Mouse (Mus musculus) cortical plate, adult 2 months (tissue): ENCODE data around the gene Oard1. TPM values are rescaled to one million over a fixed set of nuclear protein-coding genes. Genes with fewer than 3 reads are reported as not detected.

ENCODE experiments used
- H3K27ac ChIP-seq: fragments of 200-500 bp; 2 replicates; pipeline ENCODE4 v1.5.1; 2012; ENCODE audit warnings: low read length, control low read depth, inconsistent platforms; ENCODE audit not compliant: insufficient read depth
- H3K4me1 ChIP-seq: fragments of 200-500 bp; 2 replicates; pipeline ENCODE4 v1.6.1; 2011; ENCODE audit warnings: low read length; ENCODE audit not compliant: control insufficient read depth, insufficient read depth
- H3K4me3 ChIP-seq: fragments of 200-500 bp; 2 replicates; pipeline ENCODE4 v1.5.1; 2011; ENCODE audit warnings: mild to moderate bottlenecking, low read length, control low read depth; ENCODE audit not compliant: insufficient read depth
- CTCF ChIP-seq: fragments of 200-500 bp; IDR thresholded peaks from 2 replicates; pipeline ENCODE4 v1.5.1; 2011; ENCODE audit warnings: mild to moderate bottlenecking, control low read depth, low read length; ENCODE audit not compliant: insufficient read depth; ENCODE audit errors: extremely low read depth
- POLR2A ChIP-seq: fragments of 200-500 bp; IDR thresholded peaks from 2 replicates; pipeline ENCODE4 v1.6.1; 2011; ENCODE audit warnings: mild to moderate bottlenecking, low read length, control low read depth; ENCODE audit not compliant: insufficient read depth; ENCODE audit errors: extremely low read depth
- polyA plus RNA-seq: library from polyadenylated mRNA; depleted of rRNA; stranded (reverse); fragments of >200 nt; gene quantifications from 2 replicates; pipeline ENCODE4 v1.2.3, GENCODE M21; 2012

The Oard1 gene
- polyA plus RNA-seq, 1 experiment: 21.7 TPM

- Histone ChIP-seq H3K27ac (no peak overlapping the region), H3K4me3 (no peak overlapping the region), H3K4me1 (no peaks in the 10 kb centered on the region; the same call in 1 of the 2 replicates)
- TF ChIP-seq POLR2A (no peak), CTCF (no peak)
Measured at GRCm38 (mm10) chr17:48379050-48379449, 30.8 kb upstream of the Oard1 start.

- Histone ChIP-seq H3K27ac (no peak overlapping the region), H3K4me1 (no peaks in the 10 kb centered on the region), H3K4me3 (no peak overlapping the region)
- TF ChIP-seq CTCF (no peak), POLR2A (no peak)
Measured at GRCm38 (mm10) chr17:48385786-48386461, 23.9 kb upstream of the Oard1 start.

- Histone ChIP-seq H3K4me1 (peaks cover 7% of the 10 kb centered on the region), H3K27ac (no peak overlapping the region), H3K4me3 (no peak overlapping the region)
- TF ChIP-seq POLR2A (no peak), CTCF (no peak)
Measured at GRCm38 (mm10) chr17:48388666-48389065, 21.1 kb upstream of the Oard1 start.

- H3K4me1 ChIP-seq: peaks cover 7% of the 10 kb centered on the region
Measured at GRCm38 (mm10) chr17:48389442-48389841, 20.4 kb upstream of the Oard1 start.

GRCm38 (mm10) chr17:48391446-48391845 lies 18.4 kb upstream of the Oard1 start:
- Histone ChIP-seq H3K27ac (no peak overlapping the region), H3K4me1 (peaks cover 7% of the 10 kb centered on the region), H3K4me3 (no peak overlapping the region)
- TF ChIP-seq CTCF (no peak), POLR2A (no peak)

More at GRCm38 (mm10) chr17:48389442-48389841, 20.4 kb upstream of the Oard1 start:
- TF ChIP-seq CTCF: no peak
- no peak for TF ChIP-seq POLR2A
- H3K4me3 ChIP-seq: no peak overlapping the region
- H3K27ac ChIP-seq: no peak overlapping the region

- TF ChIP-seq POLR2A (no peak), CTCF (no peak)
- H3K27ac ChIP-seq: peak overlapping the region; percentile 74
- no peak overlapping the region for H3K4me3 ChIP-seq
- peaks cover 7% of the 10 kb centered on the region for H3K4me1 ChIP-seq
Measured at GRCm38 (mm10) chr17:48392616-48393015, 17.2 kb upstream of the Oard1 start.

GRCm38 (mm10) chr17:48401710-48402109 lies 8.1 kb upstream of the Oard1 start:
- Histone ChIP-seq H3K27ac (no peak overlapping the region), H3K4me1 (no peaks in the 10 kb centered on the region), H3K4me3 (no peak overlapping the region)
- TF ChIP-seq POLR2A (no peak), CTCF (no peak)

GRCm38 (mm10) chr17:48402751-48403150 lies 7.1 kb upstream of the Oard1 start:
- TF ChIP-seq POLR2A: no peak
- TF ChIP-seq CTCF: no peak
- Histone ChIP-seq H3K27ac (no peak overlapping the region), H3K4me3 (no peak overlapping the region), H3K4me1 (peaks cover 2% of the 10 kb centered on the region; the same call in 1 of the 2 replicates)

- TF ChIP-seq CTCF (no peak), POLR2A (no peak)
- peaks cover 2% of the 10 kb centered on the region; the same call in 1 of the 2 replicates for H3K4me1 ChIP-seq
- H3K27ac ChIP-seq: no peak overlapping the region
- H3K4me3 ChIP-seq: no peak overlapping the region
Measured at GRCm38 (mm10) chr17:48403848-48404247, 6.0 kb upstream of the Oard1 start.

- Histone ChIP-seq H3K4me1 (peaks cover 2% of the 10 kb centered on the region; the same call in 1 of the 2 replicates), H3K4me3 (no peak overlapping the region), H3K27ac (no peak overlapping the region)
- TF ChIP-seq CTCF: no peak
- TF ChIP-seq POLR2A: no peak
Measured at GRCm38 (mm10) chr17:48404706-48405105, 5.1 kb upstream of the Oard1 start.

GRCm38 (mm10) chr17:48407154-48407553 lies 2.7 kb upstream of the Oard1 start:
- peaks cover 5% of the 10 kb centered on the region; the same call in 1 of the 2 replicates for H3K4me1 ChIP-seq
- TF ChIP-seq CTCF (no peak), POLR2A (no peak)
- H3K4me3 ChIP-seq: no peak overlapping the region
- no peak overlapping the region for H3K27ac ChIP-seq
